Mouse (Mus musculus) ES-Bruce4 (cell line): ENCODE results near the gene Actl10. TPM values are rescaled to one million over a fixed set of nuclear protein-coding genes. Genes with fewer than 3 reads are reported as not detected.

Experiments used
- H3K27ac ChIP-seq: 2 replicates; pipeline ENCODE4 v1.5.1; 2012; ENCODE audit warnings: low read length, inconsistent platforms; ENCODE audit not compliant: insufficient read depth
- H3K27me3 ChIP-seq: 2 replicates; pipeline ENCODE4 v1.6.1; 2012; ENCODE audit warnings: mild to moderate bottlenecking, low read length, inconsistent platforms; ENCODE audit not compliant: control insufficient read depth, poor library complexity, insufficient read depth, severe bottlenecking
- H3K36me3 ChIP-seq: 2 replicates; pipeline ENCODE4 v1.6.1; 2012; ENCODE audit warnings: inconsistent platforms, mild to moderate bottlenecking, low read length, moderate library complexity; ENCODE audit not compliant: control insufficient read depth, poor library complexity, insufficient read depth, severe bottlenecking
- H3K4me1 ChIP-seq: one replicate; pipeline ENCODE4 v1.8.1; 2011; ENCODE audit warnings: low read length; ENCODE audit not compliant: control insufficient read depth, insufficient read depth
- H3K4me3 ChIP-seq: 2 replicates; pipeline ENCODE4 v1.5.1; 2011; ENCODE audit warnings: low read depth, mild to moderate bottlenecking, low read length
- H3K9ac ChIP-seq: 2 replicates; pipeline ENCODE4 v1.6.1; 2012; ENCODE audit warnings: low read depth, mild to moderate bottlenecking, inconsistent platforms; ENCODE audit not compliant: poor library complexity, severe bottlenecking
- H3K9me3 ChIP-seq: replicated peaks from 2 replicates; pipeline ENCODE4 v1.6.1; 2012; ENCODE audit warnings: mild to moderate bottlenecking, low read length, inconsistent platforms; ENCODE audit not compliant: control insufficient read depth, poor library complexity, insufficient read depth, severe bottlenecking
- CTCF ChIP-seq: IDR thresholded peaks from one replicate; pipeline ENCODE4 v1.8.1; 2011; ENCODE audit warnings: low read depth, low read length
- EP300 ChIP-seq: IDR thresholded peaks from 2 replicates; pipeline ENCODE4 v1.6.1; 2011; ENCODE audit warnings: low read depth, low read length; ENCODE audit not compliant: insufficient read depth
- POLR2A ChIP-seq: IDR thresholded peaks from one replicate; pipeline ENCODE4 v1.8.1; 2011; ENCODE audit warnings: low read length; ENCODE audit not compliant: insufficient read depth
- polyA plus RNA-seq: library from polyadenylated mRNA; stranded (reverse); fragments of >200 nt; gene quantifications from 2 replicates; pipeline ENCODE4 v1.2.4, GENCODE M21; 2011; ENCODE audit warnings: low read depth; ENCODE audit not compliant: missing spikeins, insufficient read depth, insufficient read length

The Actl10 gene
- polyA plus RNA-seq, 1 experiment, result not detected

GRCm38 (mm10) chr2:154546711-154547110 lies 4.9 kb upstream of the Actl10 start, which contains the start of gene 1700003F12Rik:
Gene 1700003F12Rik (plus strand): TSS chr2:154547085.
- TF ChIP-seq CTCF, result no peak
- Histone ChIP-seq H3K9ac (no peak within 1 kb of the TSS), H3K27ac (no peak within 1 kb of the TSS), H3K27me3 (peaks cover 2% of the 10 kb centered on the region; the same call in 1 of the 2 replicates), H3K36me3 (no peaks in the 10 kb centered on the region), H3K4me1 (peaks cover 3% of the 10 kb centered on the region), H3K9me3 (no peaks in the 10 kb centered on the region), H3K4me3 (no peak within 1 kb of the TSS)

DNA sequence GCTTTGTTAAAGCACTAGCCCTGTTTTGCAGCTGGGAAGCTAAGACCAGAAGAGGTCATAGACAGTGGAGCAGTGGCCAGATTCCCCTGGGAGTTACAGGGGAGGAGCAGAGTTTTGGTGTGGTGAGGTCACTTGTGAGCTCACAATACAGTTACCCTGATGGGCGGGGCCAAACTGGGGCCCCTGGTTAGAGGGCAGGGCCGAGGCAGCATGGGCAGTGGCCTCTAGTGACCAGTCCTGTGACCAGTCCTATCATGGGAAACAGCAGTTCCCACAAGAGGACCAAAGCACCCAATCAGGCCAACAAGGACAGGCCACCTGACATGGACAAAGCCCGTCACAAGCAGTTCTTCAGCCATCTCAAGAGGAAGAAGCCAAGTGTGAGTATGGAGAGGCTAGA lies 2.9 kb upstream of the Actl10 start:
- no peak overlapping the region for H3K4me3 ChIP-seq
- H3K27me3 ChIP-seq, result peaks cover 2% of the 10 kb centered on the region; the same call in 1 of the 2 replicates
- H3K9ac ChIP-seq, result no peak overlapping the region
- H3K27ac ChIP-seq, result no peak overlapping the region
- peaks cover 3% of the 10 kb centered on the region for H3K4me1 ChIP-seq
- no peaks in the 10 kb centered on the region for H3K9me3 ChIP-seq
- H3K36me3 ChIP-seq, result no peaks in the 10 kb centered on the region
- TF ChIP-seq POLR2A (no peak), CTCF (no peak), EP300 (no peak)

DNA sequence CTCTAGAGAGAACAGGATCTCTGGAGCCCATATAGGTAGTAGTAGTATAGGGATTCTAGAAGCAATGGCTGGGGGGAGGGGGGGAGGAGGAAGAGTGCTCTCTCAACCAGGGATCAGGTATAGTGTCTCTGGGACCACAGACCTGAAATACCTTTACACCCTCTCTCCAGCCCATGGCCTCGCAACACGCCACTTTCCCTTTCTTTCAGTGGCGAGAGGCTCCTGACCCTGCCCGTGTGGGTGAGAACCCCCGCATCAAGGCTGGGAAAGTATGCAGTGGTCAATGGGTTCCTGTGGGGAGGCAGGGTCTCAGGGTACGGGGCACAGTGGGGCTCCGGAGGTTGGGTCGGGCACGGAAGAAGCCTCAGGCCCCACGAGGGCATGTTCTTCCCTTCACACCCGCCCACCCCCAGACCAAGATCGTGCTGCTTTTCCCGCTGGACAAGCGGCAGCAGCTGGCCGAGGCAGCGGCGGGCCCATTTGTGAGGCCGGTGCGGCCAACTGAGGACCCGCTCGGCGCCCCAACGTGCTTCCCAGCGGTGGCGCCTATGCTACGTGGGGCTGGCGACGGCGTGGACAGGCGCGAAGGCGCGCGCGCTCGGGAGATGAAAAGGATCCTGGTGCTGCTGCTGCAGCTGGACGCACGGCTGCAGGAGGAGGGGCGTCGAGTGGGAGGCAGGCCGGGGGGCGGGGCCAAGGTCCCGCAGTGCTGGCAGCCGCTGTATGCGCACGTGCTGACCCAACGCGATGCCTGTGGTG lies 2.3 kb upstream of the Actl10 start:
- Histone ChIP-seq H3K4me3 (peak overlapping the region; percentile 27), H3K27ac (no peak overlapping the region), H3K36me3 (no peaks in the 10 kb centered on the region), H3K9ac (peak overlapping the region; percentile 36; the same call in 1 of the 2 replicates), H3K9me3 (no peaks in the 10 kb centered on the region), H3K4me1 (peaks cover 2% of the 10 kb centered on the region), H3K27me3 (peaks cover 2% of the 10 kb centered on the region; the same call in 1 of the 2 replicates)
- no peak for TF ChIP-seq EP300
- no peak for TF ChIP-seq POLR2A
- TF ChIP-seq CTCF, result no peak

DNA sequence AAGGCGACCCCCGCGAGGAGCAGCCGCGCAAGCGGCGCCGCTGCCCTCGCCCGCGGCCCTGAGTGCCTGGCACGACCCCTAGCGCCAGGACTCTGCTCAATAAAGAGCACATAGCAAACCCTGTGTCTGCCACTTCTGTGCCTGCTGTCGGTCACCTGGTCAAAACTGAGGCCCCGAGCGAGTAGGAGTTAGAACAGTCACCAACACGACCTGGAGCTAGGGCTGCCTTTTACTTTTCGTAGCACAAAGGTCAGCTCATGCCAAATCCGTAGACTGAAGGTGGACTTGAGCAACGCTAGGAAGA lies 1.7 kb upstream of the Actl10 start:
- Histone ChIP-seq H3K36me3 (no peaks in the 10 kb centered on the region), H3K27ac (no peak overlapping the region), H3K9me3 (no peaks in the 10 kb centered on the region), H3K4me3 (no peak overlapping the region), H3K9ac (0 out of 2 replicates have a peak overlapping the region, but pooled peaks have one; percentile 36), H3K27me3 (peaks cover 2% of the 10 kb centered on the region; the same call in 1 of the 2 replicates), H3K4me1 (peaks cover 2% of the 10 kb centered on the region)
- no peak for TF ChIP-seq POLR2A
- TF ChIP-seq CTCF, result peak; percentile 4
- TF ChIP-seq EP300, result no peak

GRCm38 (mm10) chr2:154550937-154551336 lies 639 bp upstream of the Actl10 start:
- H3K36me3 ChIP-seq, result no peaks in the 10 kb centered on the region

DNA sequence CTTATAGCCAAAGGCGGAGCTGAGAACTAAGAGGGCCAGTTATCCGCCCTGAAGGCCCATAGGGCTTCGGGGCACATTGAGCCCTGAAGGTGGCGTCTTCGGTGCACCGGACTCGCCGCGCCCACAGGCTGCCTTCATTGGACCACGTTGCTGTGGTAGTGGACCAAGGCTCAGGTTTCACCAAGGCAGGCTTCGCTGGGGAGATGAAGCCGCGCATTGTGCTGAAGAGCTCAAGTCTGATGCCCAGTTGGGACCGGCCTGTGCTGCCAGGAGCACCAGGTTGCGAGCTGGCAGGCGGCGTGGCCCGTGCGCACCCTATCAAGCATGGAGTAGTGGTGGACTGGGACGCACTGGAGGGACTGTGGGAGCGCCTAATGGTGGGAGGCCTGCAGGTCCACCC lies 351 bp downstream of the Actl10 start:
- Histone ChIP-seq H3K4me1 (peaks cover 2% of the 10 kb centered on the region), H3K9me3 (no peaks in the 10 kb centered on the region), H3K36me3 (no peaks in the 10 kb centered on the region), H3K4me3 (peak overlapping the region; percentile 59), H3K9ac (no peak overlapping the region), H3K27me3 (peaks cover 2% of the 10 kb centered on the region; the same call in 1 of the 2 replicates), H3K27ac (no peak overlapping the region)
- TF ChIP-seq EP300, result no peak
- TF ChIP-seq POLR2A, result no peak
- TF ChIP-seq CTCF, result peak; percentile 25

More at GRCm38 (mm10) chr2:154550937-154551336, 639 bp upstream of the Actl10 start:
- H3K9ac ChIP-seq, result no peak overlapping the region
- TF ChIP-seq EP300 (no peak), POLR2A (no peak), CTCF (no peak)
- H3K4me3 ChIP-seq, result no peak overlapping the region
- no peak overlapping the region for H3K27ac ChIP-seq
- peaks cover 2% of the 10 kb centered on the region for H3K4me1 ChIP-seq
- H3K27me3 ChIP-seq, result peaks cover 2% of the 10 kb centered on the region; the same call in 1 of the 2 replicates
- H3K9me3 ChIP-seq, result no peaks in the 10 kb centered on the region
